Mouse (Mus musculus): Measurements from ENCODE around the gene Micu2. TPM values are rescaled to one million over a fixed set of nuclear protein-coding genes. Genes with fewer than 3 reads are reported as not detected.
A peak's percentile ranks its signal among the peaks of the same experiment; 100 is the strongest.

Gene Micu2
- total RNA-seq (2021), result 10 to 100 TPM; 30.1 to 31.9 TPM
- long read RNA-seq, experiment 1, transcript Micu2-201 (12 exons, 2,329 nt), result major isoform, 14 of 26 reads
- long read RNA-seq, experiment 1, partial matches to known transcripts, result 2 of 26 reads
- long read RNA-seq, experiment 1, other reads (novel, unspliced or antisense), result 10 of 26 reads
- long read RNA-seq, experiment 2, transcript Micu2-201 (12 exons, 2,329 nt), result major isoform, 19 of 26 reads
- long read RNA-seq, experiment 2, partial matches to known transcripts, result 6 of 26 reads
- long read RNA-seq, experiment 2, other reads (novel, unspliced or antisense), result 1 of 26 reads

DNA sequence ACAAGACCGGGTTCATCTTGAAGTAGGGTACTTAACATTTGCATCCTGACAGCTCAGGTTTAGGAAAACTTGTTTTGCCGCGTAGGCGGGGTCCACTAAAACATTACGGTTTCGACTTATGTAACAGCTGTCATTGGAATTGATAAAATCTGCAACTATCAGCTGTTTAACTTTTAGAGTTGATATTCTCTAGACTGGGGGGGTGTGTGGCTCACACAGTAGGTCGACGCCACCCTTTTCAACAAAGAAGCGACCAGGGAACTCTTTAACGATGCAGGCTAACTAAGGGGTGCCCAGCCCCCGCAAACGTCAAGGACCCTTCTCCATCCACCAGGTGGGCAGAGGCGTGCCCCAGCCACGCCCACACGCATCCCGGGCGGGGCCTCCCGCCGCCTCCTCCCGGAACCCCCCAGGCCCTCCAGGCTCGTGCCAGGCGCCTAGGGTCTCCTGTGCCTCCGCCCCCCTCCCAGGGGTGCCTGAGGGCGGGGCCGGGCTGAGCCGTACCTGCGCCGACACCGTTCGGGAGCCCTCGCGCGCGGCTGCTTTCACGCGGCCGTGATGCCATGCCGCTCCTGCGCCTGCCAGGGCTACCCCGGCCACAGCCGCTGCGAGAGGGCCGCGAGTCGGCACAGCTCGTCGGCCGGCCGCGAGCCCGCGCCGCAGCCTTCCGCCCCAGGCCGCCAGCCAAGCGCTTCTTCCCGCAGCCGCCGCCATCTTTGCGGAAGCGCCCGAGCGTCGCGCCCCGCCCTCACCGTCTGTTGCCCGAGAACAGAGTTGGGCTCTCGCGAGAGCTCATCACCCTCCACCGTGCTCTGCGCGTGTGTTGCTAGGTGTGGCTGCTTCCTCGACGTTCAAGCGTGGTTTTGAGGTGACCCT, at the start of gene Micu2:
Gene Micu2 (minus strand): TSS at position 737 of the 876 bp plus-strand sequence.
- intact Hi-C loops (cut with DNase I), result loop anchor here (5.0 kb wide), 1 partner anchor 46 kb away; no protein-coding TSS in a partner anchor
- DNase-seq, result peak; percentile 65 to 71

- no peak for DNase-seq
- intact Hi-C loops (cut with DNase I), result no loop called here
Measured at GRCm38 (mm10) chr14:58046639-58047284, 47.7 kb upstream of the Micu2 start.

GRCm38 (mm10) chr14:58036174-58036573, 37.1 kb upstream of the Micu2 start:
- intact Hi-C loops (cut with DNase I), result loop anchor here (5.0 kb wide), 1 partner anchor 1081 kb away; no protein-coding TSS in a partner anchor
- no peak for DNase-seq

DNA sequence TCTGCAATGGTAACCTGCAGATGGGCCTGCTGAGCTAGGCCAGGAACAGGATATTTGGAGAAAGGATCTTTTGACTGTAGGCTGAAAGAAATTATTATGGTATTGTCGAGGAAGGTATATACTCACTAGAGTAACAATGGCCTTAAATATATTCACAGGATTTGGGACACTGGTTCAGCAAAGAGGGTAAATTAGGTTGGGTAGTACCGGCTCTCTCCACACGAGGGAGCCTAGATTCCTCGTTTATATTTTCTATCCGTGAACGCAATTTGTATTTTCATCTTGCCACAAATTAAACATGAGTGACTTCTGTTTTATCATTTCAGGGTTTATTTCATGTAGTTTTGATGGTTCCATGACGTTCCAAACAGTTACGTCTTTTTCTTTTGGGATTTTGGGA, 35.5 kb upstream of the Micu2 start:
- peak; percentile 17 to 19 for DNase-seq
- intact Hi-C loops (cut with DNase I), result loop anchor here (5.0 kb wide), 1 partner anchor 668 kb away; no protein-coding TSS in a partner anchor

DNA sequence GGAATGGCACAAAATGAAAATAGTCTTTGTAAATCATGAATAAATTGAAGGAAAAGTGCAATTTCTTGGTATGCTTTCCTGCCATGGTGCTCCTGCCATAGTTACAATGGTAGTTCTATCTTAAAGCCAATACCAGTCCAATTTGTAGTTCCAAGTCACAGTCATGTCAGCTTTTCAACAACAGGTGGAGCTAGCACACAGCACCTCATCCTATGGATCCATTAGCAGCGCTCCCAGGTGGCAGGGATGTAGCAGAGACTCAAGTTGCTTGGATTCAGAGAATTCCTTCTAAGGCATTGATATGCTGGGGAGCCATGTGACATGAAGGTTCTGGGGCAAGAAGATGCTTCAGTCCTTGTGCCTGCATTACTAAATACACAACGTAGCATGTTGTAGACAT, 19.8 kb upstream of the Micu2 start:
- DNase-seq, result no peak
- intact Hi-C loops (cut with DNase I), result no loop called here

GRCm38 (mm10) chr14:58003852-58004251, 4.8 kb upstream of the Micu2 start:
- intact Hi-C loops (cut with DNase I), result no loop called here
- no peak for DNase-seq

DNA sequence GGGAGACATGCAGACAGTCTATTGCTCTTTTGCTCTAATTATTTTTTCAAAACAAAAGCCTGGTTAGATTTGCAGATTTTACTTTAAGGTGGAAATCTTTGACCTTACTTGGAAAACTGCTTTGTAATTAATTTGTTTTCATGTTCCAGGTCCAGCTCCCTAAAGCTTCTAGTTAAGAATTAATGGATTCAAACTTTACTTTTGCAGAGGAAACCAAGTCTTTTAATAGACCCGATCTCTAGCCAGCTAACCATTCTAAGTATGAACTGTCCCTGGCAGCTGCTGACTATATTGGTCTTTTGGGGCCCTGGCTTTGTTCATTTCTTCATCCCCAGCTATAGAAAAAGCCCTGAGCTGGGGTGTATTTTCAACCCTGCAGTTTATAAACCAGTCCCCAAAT, 3.1 kb upstream of the Micu2 start:
- intact Hi-C loops (cut with DNase I), result no loop called here
- no peak for DNase-seq

DNA sequence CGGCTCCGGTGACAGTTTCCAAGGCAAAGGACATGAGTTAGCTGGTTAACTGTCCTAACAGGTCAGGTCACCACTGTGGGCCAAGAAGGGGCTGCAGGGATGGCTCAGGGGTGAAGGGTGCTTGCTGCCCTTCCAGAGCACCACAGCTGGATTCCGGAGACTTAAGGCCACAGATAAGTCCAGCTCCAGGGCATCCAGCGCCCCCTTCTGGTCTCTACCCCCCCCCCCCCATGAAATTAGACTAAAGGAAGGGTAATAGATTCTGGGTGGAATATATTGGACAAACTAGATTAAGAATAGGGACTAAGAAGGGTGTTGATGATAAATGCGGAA, 306 bp upstream of the Micu2 start:
- intact Hi-C loops (cut with DNase I), result loop anchor here (5.0 kb wide), 1 partner anchor 47 kb away; no protein-coding TSS in a partner anchor
- no peak for DNase-seq

GRCm38 (mm10) chr14:57997431-57997830, 1.6 kb downstream of the Micu2 start:
- no peak for DNase-seq
- intact Hi-C loops (cut with DNase I), result loop anchor here (5.0 kb wide), 1 partner anchor 45 kb away; no protein-coding TSS in a partner anchor

- no peak for DNase-seq
- intact Hi-C loops (cut with DNase I), result loop anchor here (5.0 kb wide), 1 partner anchor 44 kb away; no protein-coding TSS in a partner anchor
Measured at GRCm38 (mm10) chr14:57996210-57996609, 2.9 kb downstream of the Micu2 start.

DNA sequence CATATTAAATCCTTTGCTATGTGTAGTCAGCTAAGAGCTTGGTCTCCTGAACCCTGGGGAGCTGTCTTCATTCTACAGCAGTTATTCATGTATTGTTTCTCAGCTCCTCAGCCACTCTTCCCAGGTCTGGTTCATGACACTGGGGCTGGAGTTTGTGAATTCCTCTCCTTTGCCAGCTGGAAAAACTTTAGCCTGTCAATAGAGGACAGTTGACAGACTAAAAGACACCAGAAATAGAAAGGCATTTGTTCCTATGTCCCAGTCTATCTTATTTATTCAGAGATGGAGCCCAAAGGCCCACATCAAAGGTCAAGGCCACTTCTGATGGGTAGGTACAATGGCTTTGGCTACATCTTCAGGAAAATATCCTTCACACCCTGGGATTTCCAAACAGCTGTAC, 7.3 kb downstream of the Micu2 start:
- intact Hi-C loops (cut with DNase I), result no loop called here
- DNase-seq, result no peak

DNA sequence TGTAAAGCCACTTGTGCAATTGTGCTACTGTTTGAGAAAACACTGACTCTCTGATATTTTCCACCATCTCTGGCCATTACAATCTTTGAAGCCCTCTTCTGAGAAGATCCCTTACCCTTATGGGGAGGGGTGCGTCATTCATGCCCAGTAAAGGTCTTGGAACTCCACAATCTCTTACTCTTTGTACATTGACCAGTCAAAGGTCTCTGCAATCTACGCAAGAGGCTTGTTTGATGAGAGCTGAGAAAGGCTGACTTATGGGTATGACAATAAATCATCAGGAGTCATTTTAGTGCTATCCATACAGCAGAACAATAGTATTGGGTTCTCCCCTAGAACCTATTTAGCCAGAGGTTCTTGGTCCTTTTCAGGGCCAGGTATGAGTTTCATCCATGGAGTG, 9.9 kb downstream of the Micu2 start:
- DNase-seq, result no peak
- intact Hi-C loops (cut with DNase I), result no loop called here

GRCm38 (mm10) chr14:57985780-57986179, 13.3 kb downstream of the Micu2 start:
- DNase-seq, result no peak
- intact Hi-C loops (cut with DNase I), result no loop called here

DNA sequence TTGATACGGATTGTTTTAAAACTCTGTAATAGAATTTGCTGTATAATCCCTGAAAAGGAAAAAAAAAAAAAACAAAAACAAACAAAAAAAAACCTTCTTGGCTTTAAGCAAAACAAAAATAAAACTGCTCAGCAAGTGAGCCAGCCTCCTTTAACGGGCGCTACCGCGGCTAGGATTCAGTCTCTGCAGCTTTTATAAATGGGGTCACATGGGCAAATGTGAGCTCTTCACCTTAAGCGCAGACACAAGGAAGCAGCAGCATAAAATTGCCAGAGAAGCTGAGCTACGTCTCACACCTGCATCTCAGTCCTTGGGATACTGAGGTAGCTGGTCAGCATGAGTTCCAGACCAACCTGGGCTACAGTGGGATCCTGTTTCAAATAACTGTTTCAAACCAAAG, 16.6 kb downstream of the Micu2 start:
- no peak for DNase-seq
- intact Hi-C loops (cut with DNase I), result no loop called here

GRCm38 (mm10) chr14:57981720-57982418, 17.2 kb downstream of the Micu2 start:
- intact Hi-C loops (cut with DNase I), result no loop called here
- no peak for DNase-seq

DNA sequence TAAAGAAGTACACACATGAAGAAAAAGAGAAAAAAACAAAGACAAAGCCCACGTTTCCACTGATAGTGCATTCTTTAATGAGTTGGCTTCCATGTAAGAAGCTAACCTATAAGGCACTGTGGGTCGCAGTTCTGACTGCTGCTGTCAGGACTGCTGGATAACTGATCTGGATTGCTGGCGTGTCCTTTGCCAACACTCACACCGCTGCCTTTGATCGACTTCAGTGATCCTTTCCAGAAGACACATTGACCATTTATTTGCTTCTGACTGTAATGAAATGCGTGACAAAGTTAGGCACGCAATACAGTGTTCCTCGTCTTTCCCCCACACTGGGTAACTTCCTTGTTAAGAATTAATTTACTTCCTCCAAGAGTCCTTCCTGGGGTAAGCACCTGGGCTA, 18.3 kb downstream of the Micu2 start:
- intact Hi-C loops (cut with DNase I), result no loop called here
- no peak for DNase-seq

GRCm38 (mm10) chr14:57980179-57980578, 18.9 kb downstream of the Micu2 start:
- DNase-seq, result no peak
- intact Hi-C loops (cut with DNase I), result no loop called here

DNA sequence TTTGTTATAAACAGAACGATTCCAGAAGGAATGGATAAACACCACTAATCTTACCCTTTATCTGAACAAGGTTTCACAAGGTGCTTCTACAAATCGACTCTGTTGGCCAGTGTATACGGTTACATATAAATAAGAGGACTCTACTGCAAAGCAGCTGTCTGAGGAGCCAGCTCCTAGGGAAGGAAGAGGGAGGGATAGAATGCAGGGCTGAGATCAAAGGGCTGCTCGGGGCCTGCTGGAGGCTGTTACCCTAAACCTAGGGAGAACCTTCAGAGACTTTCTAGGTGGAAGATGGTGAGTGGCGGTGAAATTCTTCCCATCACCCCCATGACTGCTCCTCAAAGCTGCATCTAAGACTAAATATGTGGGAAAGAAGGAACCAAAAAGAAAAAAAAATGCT, 20.9 kb downstream of the Micu2 start:
- intact Hi-C loops (cut with DNase I), result no loop called here
- DNase-seq, result no peak

- no peak for DNase-seq
- intact Hi-C loops (cut with DNase I), result no loop called here
Measured at GRCm38 (mm10) chr14:57975656-57976055, 23.4 kb downstream of the Micu2 start.

- intact Hi-C loops (cut with DNase I), result no loop called here
- no peak for DNase-seq
Measured at GRCm38 (mm10) chr14:57971986-57972525, 27.0 kb downstream of the Micu2 start.
